Mouse (Mus musculus): Measurements from ENCODE around the gene Dnase2b.

DNA sequence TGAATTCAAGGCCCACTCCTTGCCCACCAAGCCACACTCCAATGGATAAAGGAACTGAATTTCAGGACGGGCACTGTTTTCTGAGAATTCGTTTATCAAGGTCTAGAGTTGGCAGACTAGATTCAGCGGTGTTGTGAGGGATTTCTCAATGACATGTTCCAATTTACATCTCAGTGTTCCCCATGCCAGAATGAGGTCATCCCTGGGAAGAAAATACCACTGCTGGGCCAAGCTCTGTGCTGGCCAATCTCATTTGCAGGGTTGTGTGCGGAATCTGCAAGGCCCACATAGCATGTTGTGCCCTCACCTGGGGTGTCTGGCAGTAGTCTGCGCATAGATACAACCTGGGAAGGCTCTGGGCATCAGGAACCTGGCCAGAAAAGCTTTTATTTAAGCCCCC, 43.9 kb upstream of the Dnase2b start:
- TF ChIP-seq CTCF (IDR thresholded peaks at IDR 0.05; ENCODE audit: borderline replicate concordance, extremely low read depth, insufficient read depth, insufficient read length), result no peak
- no peak for TF ChIP-seq POLR2A (IDR thresholded peaks at IDR 0.05; ENCODE audit: borderline replicate concordance, extremely low read depth, insufficient read depth, insufficient read length, poor library complexity, severe bottlenecking)
